Mouse (Mus musculus) left cerebral cortex, postnatal 4 days (tissue): ENCODE measurements around the gene Phip. TPM values are rescaled to one million over a fixed set of nuclear protein-coding genes. Genes with fewer than 3 reads are reported as not detected.

Experiments used
- DNase-seq: peaks from one replicate; pipeline ENCODE4 v3.0.0-alpha.2; 2022
- intact Hi-C: fragments of 180-260 bp; cut with DNase I; formaldehyde crosslinking; loops from one replicate; pipeline ENCODE4 v1.15.1; 2025
- total RNA-seq, 2 experiments: library from RNA; stranded (reverse); gene quantifications; 2 replicates each; pipeline ENCODE4 v1.2.3; 2021

Gene Phip
- total RNA-seq, 2 experiments from 2014 or later: 72.2 to 86.3 TPM

- DNase-seq: no peak
- intact Hi-C loops: no loop called here
Measured at GRCm38 (mm10) chr9:82884177-82884576, 91.1 kb downstream of the Phip start.

GRCm38 (mm10) chr9:82877078-82877477, 98.2 kb downstream of the Phip start:
- intact Hi-C loops: no loop called here
- no peak for DNase-seq

GRCm38 (mm10) chr9:82867698-82868097, 107.6 kb downstream of the Phip start:
- intact Hi-C loops: no loop called here
- no peak for DNase-seq

GRCm38 (mm10) chr9:82866121-82866520, 109.2 kb downstream of the Phip start:
- no peak for DNase-seq
- intact Hi-C loops: no loop called here

GRCm38 (mm10) chr9:82861775-82862430, 113.4 kb downstream of the Phip start:
- DNase-seq: no peak
- intact Hi-C loops: no loop called here

- no peak for DNase-seq
- intact Hi-C loops: no loop called here
Measured at GRCm38 (mm10) chr9:82861316-82861715, 114.0 kb downstream of the Phip start.

- no peak for DNase-seq
- intact Hi-C loops: no loop called here
Measured at GRCm38 (mm10) chr9:82860805-82861204, 114.5 kb downstream of the Phip start.

- intact Hi-C loops: no loop called here
- no peak for DNase-seq
Measured at GRCm38 (mm10) chr9:82856241-82856640, 119.1 kb downstream of the Phip start.

- no peak for DNase-seq
- intact Hi-C loops: no loop called here
Measured at GRCm38 (mm10) chr9:82854973-82855614, 120.2 kb downstream of the Phip start.

- intact Hi-C loops: no loop called here
Measured at GRCm38 (mm10) chr9:82854040-82854439, 121.3 kb downstream of the Phip start.

GRCm38 (mm10) chr9:82842671-82843070, 132.6 kb downstream of the Phip start:
- no peak for DNase-seq
- intact Hi-C loops: no loop called here

More at GRCm38 (mm10) chr9:82854040-82854439, 121.3 kb downstream of the Phip start:
- no peak for DNase-seq

- intact Hi-C loops: no loop called here
- no peak for DNase-seq
Measured at GRCm38 (mm10) chr9:82835921-82836320, 139.4 kb downstream of the Phip start.

- intact Hi-C loops: no loop called here
Measured at GRCm38 (mm10) chr9:82831891-82832290, 143.4 kb downstream of the Phip start.

GRCm38 (mm10) chr9:82829693-82830430, 145.5 kb downstream of the Phip start:
- intact Hi-C loops: no loop called here
- DNase-seq: peak; percentile 93

More at GRCm38 (mm10) chr9:82831891-82832290, 143.4 kb downstream of the Phip start:
- no peak for DNase-seq

- intact Hi-C loops: no loop called here
- no peak for DNase-seq
Measured at GRCm38 (mm10) chr9:82829007-82829689, 146.2 kb downstream of the Phip start, which contains the start of gene Irak1bp1. Gene Irak1bp1 (plus strand): TSS chr9:82829540.

GRCm38 (mm10) chr9:82826426-82826825, 148.9 kb downstream of the Phip start:
- intact Hi-C loops: no loop called here
- DNase-seq: no peak

Other genes starting within 250 kb of the Phip start
- gene Irak1bp1, start 146.0 kb downstream of the Phip start, total RNA-seq: 10 to 100 TPM; 24.5 to 29.0 TPM
- 100 to 1,000 TPM; 109 to 119 TPM for gene Hmgn3, start 171.2 kb upstream of the Phip start, total RNA-seq